ENCODE assay signal across 17 mouse cellular contexts in the genomic region with DNA sequence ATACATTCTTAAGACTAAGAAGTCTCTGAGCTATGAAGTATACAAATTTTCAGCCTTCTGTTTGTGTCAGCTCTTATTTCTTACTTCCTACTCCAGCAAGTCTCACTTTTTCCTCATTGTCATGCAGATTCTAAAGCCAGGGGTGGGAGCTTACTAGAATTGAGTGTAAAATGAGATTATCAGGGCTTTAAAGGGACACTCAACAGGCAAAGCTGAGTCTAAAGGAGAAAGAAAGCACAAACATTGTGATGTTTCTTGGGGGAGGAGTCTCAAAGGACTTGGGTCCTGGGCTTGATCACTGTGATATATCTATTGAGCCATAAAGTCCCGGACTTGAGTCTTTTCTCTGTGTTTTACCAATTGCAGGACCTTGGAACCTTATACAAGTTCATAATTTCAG.
"Had no signal": no experiment of that assay in that cellular context is flagged by ENCODE, and none has a peak within 500 bp of the region (broad histone marks: within the 10 kb centered on the region; RNA-seq: fewer than 3 reads in every experiment).

No protein-coding gene starts in this region.

- H3K9me3 ChIP-seq: liver, embryonic 13.5 days; liver, embryonic 15.5 days; lung, embryonic 15.5 days; megakaryocyte, embryonic 14.5 days; neural tube, embryonic 12.5 days; stomach, embryonic 15.5 days had no signal

- H3K36me3 ChIP-seq: liver, embryonic 13.5 days; liver, embryonic 15.5 days; lung, embryonic 15.5 days; neural tube, embryonic 12.5 days; stomach, embryonic 15.5 days had no signal

- H3K4me3 ChIP-seq: liver, embryonic 13.5 days; liver, embryonic 15.5 days; lung, embryonic 15.5 days; megakaryocyte, embryonic 14.5 days; neural tube, embryonic 12.5 days; stomach, embryonic 15.5 days had no signal

- H3K27ac ChIP-seq: liver, embryonic 13.5 days; liver, embryonic 15.5 days; lung, embryonic 15.5 days; macrophage; neural tube, embryonic 12.5 days; stomach, embryonic 15.5 days; stomach, postnatal 0 days had no signal

- H3K9ac ChIP-seq: liver, embryonic 13.5 days; liver, embryonic 15.5 days; liver, postnatal 0 days; lung, embryonic 15.5 days; neural tube, embryonic 12.5 days; stomach, embryonic 15.5 days had no signal

- H3K4me2 ChIP-seq: liver, embryonic 13.5 days; liver, embryonic 15.5 days; lung, embryonic 15.5 days; neural tube, embryonic 12.5 days; stomach, embryonic 15.5 days had no signal

- ATAC-seq: liver, postnatal 0 days; lung, postnatal 0 days had no signal

- H3K27me3 ChIP-seq: liver, embryonic 13.5 days; liver, embryonic 15.5 days; lung, embryonic 15.5 days; neural tube, embryonic 12.5 days; stomach, embryonic 15.5 days had no signal

- H3K4me1 ChIP-seq: liver, embryonic 13.5 days; liver, embryonic 15.5 days; lung, embryonic 15.5 days had no signal

- DNase-seq: liver, embryonic 13.5 days; liver, postnatal 0 days; lung, adult 2 months; lung, postnatal 14 days; lung, postnatal 36 days; right cerebral cortex, postnatal 14 days; thymus, adult 2 months; thymus, postnatal 25 days; thymus, postnatal 4 days had no signal
